Mouse (Mus musculus): ENCODE measurements at regions not wholly inside any gene's neighbourhood (a gene's known extent, or its start where the extent isn't known, plus 50 kb on each side); places are given as distances from the start of the nearest gene placed in this dataset.

GRCm38 (mm10) chr1:177589034-177589433 lies 140.6 kb upstream of the 1700016C15Rik start:
- no peak for DNase-seq
- H3K4me1 ChIP-seq (ENCODE audit: control insufficient read depth, insufficient read depth, low read length) = no peaks in the 10 kb centered on the region
- H3K4me3 ChIP-seq (replicated peaks; ENCODE audit: extremely low read depth, low read depth, low read length) = no peak overlapping the region
- 90% methylated on average over 7 of the region's 7 CpGs for WGBS
- TF ChIP-seq POLR2A (IDR thresholded peaks at IDR 0.05; ENCODE audit: borderline replicate concordance, extremely low read depth, low read depth, low read length) (no peak), CTCF (IDR thresholded peaks at IDR 0.05; ENCODE audit: insufficient read depth, low read length) (no peak)

DNA sequence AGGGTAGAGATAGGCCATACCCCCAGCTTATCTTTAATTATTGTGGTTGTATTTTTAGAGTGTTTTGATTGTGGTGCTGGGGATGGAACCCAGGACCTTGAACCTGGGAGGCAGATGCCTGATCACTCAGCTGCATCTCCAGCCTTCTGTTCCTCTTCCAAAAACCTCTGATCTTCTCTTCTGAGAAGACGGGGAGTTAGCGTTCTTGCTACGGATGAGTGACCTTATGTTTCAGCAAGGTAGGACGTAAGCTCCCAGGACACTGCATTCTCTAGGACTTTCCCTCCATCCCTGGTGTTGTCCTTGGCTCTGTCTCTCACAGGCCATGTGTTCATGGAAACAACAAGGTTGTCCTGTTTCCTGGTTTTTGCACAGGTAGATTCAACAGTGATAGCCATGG lies 140.0 kb upstream of the 1700016C15Rik start:
- 94% methylated on average over 4 of the region's 4 CpGs for WGBS
- no peak for DNase-seq
- TF ChIP-seq POLR2A (IDR thresholded peaks at IDR 0.05; ENCODE audit: borderline replicate concordance, extremely low read depth, low read depth, low read length) (no peak), CTCF (IDR thresholded peaks at IDR 0.05; ENCODE audit: insufficient read depth, low read length) (no peak)
- H3K4me3 ChIP-seq (replicated peaks; ENCODE audit: extremely low read depth, low read depth, low read length) = no peak overlapping the region
- no peaks in the 10 kb centered on the region for H3K4me1 ChIP-seq (ENCODE audit: control insufficient read depth, insufficient read depth, low read length)

DNA sequence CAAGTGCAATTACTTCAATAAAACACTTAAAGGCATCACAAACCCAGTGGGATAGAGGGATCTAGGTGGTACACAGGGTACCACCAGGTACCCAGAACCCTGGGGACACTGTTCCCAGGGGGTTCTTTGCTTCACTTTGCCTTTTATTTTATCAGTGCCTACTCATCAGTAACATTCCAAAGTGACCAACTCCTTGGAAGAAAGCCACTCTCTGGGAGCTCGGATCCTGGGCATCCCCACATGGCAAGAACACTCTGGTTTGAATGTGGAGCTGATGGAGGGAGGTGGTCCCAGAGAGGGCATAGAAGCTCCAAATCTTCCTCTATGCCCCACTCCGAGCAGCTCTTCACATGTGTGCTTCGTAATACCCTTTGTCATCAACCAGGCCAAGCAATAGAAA lies 137.9 kb upstream of the 1700016C15Rik start:
- WGBS = 88% methylated on average over 3 of the region's 3 CpGs
- DNase-seq = no peak
- TF ChIP-seq POLR2A (IDR thresholded peaks at IDR 0.05; ENCODE audit: borderline replicate concordance, extremely low read depth, low read depth, low read length) = no peak
- no peak for TF ChIP-seq CTCF (IDR thresholded peaks at IDR 0.05; ENCODE audit: insufficient read depth, low read length)
- Histone ChIP-seq H3K4me1 (ENCODE audit: control insufficient read depth, insufficient read depth, low read length) (no peaks in the 10 kb centered on the region), H3K4me3 (replicated peaks; ENCODE audit: extremely low read depth, low read depth, low read length) (no peak overlapping the region)

DNA sequence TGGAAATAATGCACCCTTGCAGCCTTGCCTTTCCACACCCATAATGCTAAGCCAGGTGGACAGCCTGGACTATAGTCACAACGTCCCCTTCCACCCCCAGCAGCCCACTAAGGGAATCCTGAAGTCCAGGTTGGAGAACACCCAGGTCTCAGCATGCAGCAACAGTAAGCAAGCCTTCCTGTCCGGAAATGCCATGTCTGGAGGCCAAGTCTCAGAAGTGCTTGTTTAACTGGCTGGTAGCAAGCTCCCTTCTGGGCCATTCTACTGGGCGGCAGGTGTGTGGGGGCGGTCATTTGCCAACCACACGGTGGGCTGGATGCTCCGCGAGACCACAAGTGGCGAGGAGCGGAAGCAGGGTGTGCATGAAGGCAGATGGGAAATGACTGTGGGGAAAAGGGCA lies 137.3 kb upstream of the 1700016C15Rik start:
- TF ChIP-seq POLR2A (IDR thresholded peaks at IDR 0.05; ENCODE audit: borderline replicate concordance, extremely low read depth, low read depth, low read length) (no peak), CTCF (IDR thresholded peaks at IDR 0.05; ENCODE audit: insufficient read depth, low read length) (no peak)
- H3K4me1 ChIP-seq (ENCODE audit: control insufficient read depth, insufficient read depth, low read length) = no peaks in the 10 kb centered on the region
- 75% methylated on average over 9 of the region's 9 CpGs for WGBS

GRCm38 (mm10) chr1:177594341-177594740 lies 135.3 kb upstream of the 1700016C15Rik start:
- 86% methylated on average over 13 of the region's 13 CpGs for WGBS
- TF ChIP-seq CTCF (IDR thresholded peaks at IDR 0.05; ENCODE audit: insufficient read depth, low read length) (no peak), POLR2A (IDR thresholded peaks at IDR 0.05; ENCODE audit: borderline replicate concordance, extremely low read depth, low read depth, low read length) (no peak)
- H3K4me1 ChIP-seq (ENCODE audit: control insufficient read depth, insufficient read depth, low read length) = no peaks in the 10 kb centered on the region
- no peak overlapping the region for H3K4me3 ChIP-seq (replicated peaks; ENCODE audit: extremely low read depth, low read depth, low read length)
- DNase-seq = no peak

More for the DNA sequence above, 137.3 kb upstream of the 1700016C15Rik start:
- DNase-seq = no peak
- H3K4me3 ChIP-seq (replicated peaks; ENCODE audit: extremely low read depth, low read depth, low read length) = no peak overlapping the region

GRCm38 (mm10) chr1:177595326-177595914 lies 134.2 kb upstream of the 1700016C15Rik start:
- no peaks in the 10 kb centered on the region for H3K4me1 ChIP-seq (ENCODE audit: control insufficient read depth, insufficient read depth, low read length)
- TF ChIP-seq POLR2A (IDR thresholded peaks at IDR 0.05; ENCODE audit: borderline replicate concordance, extremely low read depth, low read depth, low read length) = no peak
- no peak for TF ChIP-seq CTCF (IDR thresholded peaks at IDR 0.05; ENCODE audit: insufficient read depth, low read length)
- no peak overlapping the region for H3K4me3 ChIP-seq (replicated peaks; ENCODE audit: extremely low read depth, low read depth, low read length)
- no peak for DNase-seq
- WGBS = 66% methylated on average over 7 of the region's 7 CpGs

GRCm38 (mm10) chr1:177597036-177597435 lies 132.6 kb upstream of the 1700016C15Rik start:
- H3K4me1 ChIP-seq (ENCODE audit: control insufficient read depth, insufficient read depth, low read length) = no peaks in the 10 kb centered on the region
- 91% methylated on average over 4 of the region's 4 CpGs for WGBS
- H3K4me3 ChIP-seq (replicated peaks; ENCODE audit: extremely low read depth, low read depth, low read length) = no peak overlapping the region
- TF ChIP-seq CTCF (IDR thresholded peaks at IDR 0.05; ENCODE audit: insufficient read depth, low read length) (no peak), POLR2A (IDR thresholded peaks at IDR 0.05; ENCODE audit: borderline replicate concordance, extremely low read depth, low read depth, low read length) (no peak)
- no peak for DNase-seq

DNA sequence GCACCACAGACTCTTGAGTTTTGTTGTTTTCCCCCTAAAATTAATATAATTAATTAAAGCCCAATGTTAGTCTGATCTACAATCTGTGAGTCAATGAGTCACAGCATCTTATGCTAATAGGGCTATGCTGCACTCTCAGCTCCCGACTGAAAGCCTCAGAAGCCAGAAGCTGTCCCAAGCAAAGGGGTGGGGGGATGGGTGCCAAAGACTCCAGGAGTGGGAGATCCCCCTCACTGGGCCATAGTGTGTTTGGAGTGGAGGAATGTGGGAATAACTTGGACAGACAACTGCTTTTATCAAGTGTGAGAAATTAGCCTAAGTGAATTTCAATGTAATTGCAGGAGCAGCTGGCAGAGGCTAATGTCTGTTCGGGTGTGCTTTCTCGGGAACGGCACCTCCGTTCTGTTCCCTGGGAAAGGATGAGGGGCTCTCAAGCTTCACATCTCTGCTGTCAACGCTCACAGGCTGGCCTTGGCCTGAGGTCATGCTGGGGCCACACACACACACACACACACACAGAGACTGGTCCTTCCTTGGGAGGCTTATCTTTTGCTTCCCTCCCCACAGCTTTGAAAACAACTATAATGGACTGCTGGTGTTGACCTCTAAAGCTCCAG lies 124.2 kb upstream of the 1700016C15Rik start:
- WGBS = 60% methylated on average over 6 of the region's 6 CpGs
- no peak for DNase-seq

DNA sequence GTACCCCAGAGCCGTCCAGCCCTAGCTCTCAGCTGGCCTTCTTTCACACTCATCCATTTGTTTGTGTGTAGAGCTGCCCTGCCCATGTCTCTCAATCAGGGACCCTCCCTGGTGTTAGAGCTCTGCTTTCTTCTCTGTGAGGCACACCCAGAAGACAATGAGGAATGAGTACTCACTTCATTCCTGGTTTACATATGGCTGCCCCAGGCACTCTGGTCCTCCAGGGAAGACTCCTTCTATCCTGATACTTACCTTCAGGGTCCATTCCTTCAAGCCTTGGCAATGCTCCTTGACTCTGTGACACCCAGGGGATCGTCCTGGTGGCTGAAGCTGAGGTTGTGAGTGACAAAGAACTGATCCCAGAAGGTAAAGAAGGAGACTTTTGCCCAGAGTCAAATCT lies 122.0 kb upstream of the 1700016C15Rik start:
- H3K4me3 ChIP-seq (replicated peaks; ENCODE audit: extremely low read depth, low read depth, low read length) = no peak overlapping the region
- no peak for DNase-seq
- H3K4me1 ChIP-seq (ENCODE audit: control insufficient read depth, insufficient read depth, low read length) = no peaks in the 10 kb centered on the region
- WGBS = 64% methylated on average over 2 of the region's 2 CpGs
- TF ChIP-seq POLR2A (IDR thresholded peaks at IDR 0.05; ENCODE audit: borderline replicate concordance, extremely low read depth, low read depth, low read length) (no peak), CTCF (IDR thresholded peaks at IDR 0.05; ENCODE audit: insufficient read depth, low read length) (no peak)

More for the DNA sequence above, 124.2 kb upstream of the 1700016C15Rik start:
- TF ChIP-seq POLR2A (IDR thresholded peaks at IDR 0.05; ENCODE audit: borderline replicate concordance, extremely low read depth, low read depth, low read length) = no peak
- no peak for TF ChIP-seq CTCF (IDR thresholded peaks at IDR 0.05; ENCODE audit: insufficient read depth, low read length)
- no peaks in the 10 kb centered on the region for H3K4me1 ChIP-seq (ENCODE audit: control insufficient read depth, insufficient read depth, low read length)
- H3K4me3 ChIP-seq (replicated peaks; ENCODE audit: extremely low read depth, low read depth, low read length) = no peak overlapping the region

DNA sequence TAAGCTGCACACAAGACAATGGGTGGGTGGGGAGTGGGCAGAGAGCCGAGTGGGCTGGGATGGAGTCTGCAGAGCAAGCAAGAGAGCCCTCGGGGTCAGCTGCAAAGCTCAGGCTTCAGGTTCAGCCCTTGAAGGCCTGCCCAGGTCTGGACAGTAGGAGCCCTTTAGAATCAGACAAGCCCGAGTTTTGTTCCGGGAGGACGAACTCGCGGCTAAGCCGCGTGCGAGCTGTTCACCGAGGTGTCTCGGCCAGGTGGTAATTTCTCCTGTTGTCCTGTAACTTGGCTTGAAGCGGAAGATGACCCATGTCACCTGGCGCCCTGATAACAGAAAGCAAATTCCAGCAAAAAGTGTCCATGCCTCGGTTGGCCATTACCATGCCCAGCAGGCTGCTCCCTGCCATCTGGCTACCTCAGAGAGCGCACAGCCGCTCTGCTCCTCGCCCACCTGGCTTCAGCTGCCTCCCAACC lies 121.0 kb upstream of the 1700016C15Rik start:
- 88% methylated on average over 18 of the region's 18 CpGs for WGBS
- TF ChIP-seq POLR2A (IDR thresholded peaks at IDR 0.05; ENCODE audit: borderline replicate concordance, extremely low read depth, low read depth, low read length) (no peak), CTCF (IDR thresholded peaks at IDR 0.05; ENCODE audit: insufficient read depth, low read length) (no peak)
- DNase-seq = no peak

More for the DNA sequence above, 121.0 kb upstream of the 1700016C15Rik start:
- Histone ChIP-seq H3K4me1 (ENCODE audit: control insufficient read depth, insufficient read depth, low read length) (no peaks in the 10 kb centered on the region), H3K4me3 (replicated peaks; ENCODE audit: extremely low read depth, low read depth, low read length) (no peak overlapping the region)

Data from lung, adult 2 months (tissue).